Mouse (Mus musculus) liver, postnatal 0 days (tissue): ENCODE data around the gene H1foo. TPM values are rescaled to one million over a fixed set of nuclear protein-coding genes. Genes with fewer than 3 reads are reported as not detected.

ENCODE experiments used
- ATAC-seq: fragments of 200-750 bp; cut with Nextera tagmentation; 2 replicates; pipeline ENCODE4 v1.8.0; 2017; ENCODE audit warnings: mild to moderate bottlenecking, moderate library complexity
- DNase-seq: peaks from one replicate; pipeline ENCODE4 v3.0.0-alpha.2; 2016
- H3K27ac ChIP-seq: fragments of 300-500 bp; sonication (generic); 2 replicates; pipeline ENCODE4 v1.5.1; 2014; ENCODE audit warnings: antibody characterized with exemption, moderate library complexity, mild to moderate bottlenecking, low read depth
- H3K27me3 ChIP-seq: fragments of 300-500 bp; sonication (generic); 2 replicates; pipeline ENCODE4 v1.6.1; 2014; ENCODE audit warnings: low read length, control low read depth, mixed read lengths; ENCODE audit not compliant: insufficient read depth
- H3K36me3 ChIP-seq: fragments of 300-500 bp; sonication (generic); replicated peaks from 2 replicates; pipeline ENCODE4 v1.6.1; 2014; ENCODE audit warnings: mild to moderate bottlenecking, control low read depth, low read length, moderate library complexity, mixed read lengths; ENCODE audit not compliant: insufficient read depth
- H3K4me1 ChIP-seq: fragments of 300-500 bp; sonication (generic); 2 replicates; pipeline ENCODE4 v1.6.1; 2014; ENCODE audit warnings: antibody characterized with exemption, mild to moderate bottlenecking, control low read depth; ENCODE audit not compliant: insufficient read depth
- H3K4me2 ChIP-seq: fragments of 300-500 bp; sonication (generic); 2 replicates; pipeline ENCODE4 v1.6.1; 2014; ENCODE audit warnings: low read depth, mild to moderate bottlenecking, low read length, moderate library complexity, mixed read lengths
- H3K4me3 ChIP-seq: fragments of 300-500 bp; sonication (generic); 2 replicates; pipeline ENCODE4 v1.5.1; 2014; ENCODE audit warnings: low read depth, low read length
- H3K9ac ChIP-seq: fragments of 300-500 bp; sonication (generic); replicated peaks from 2 replicates; pipeline ENCODE4 v1.6.1; 2014; ENCODE audit warnings: mild to moderate bottlenecking, moderate library complexity
- H3K9me3 ChIP-seq: fragments of 300-500 bp; sonication (generic); 2 replicates; pipeline ENCODE4 v1.6.1; 2016; ENCODE audit warnings: mild to moderate bottlenecking, control low read depth, low read length, mixed read lengths
- CTCF ChIP-seq: sonication (generic); IDR thresholded peaks from 2 replicates; pipeline ENCODE4 v1.5.1; 2016; ENCODE audit warnings: antibody characterized with exemption, low read depth
- EP300 ChIP-seq: IDR thresholded peaks from 2 replicates; pipeline ENCODE4 v1.6.1; 2016; ENCODE audit warnings: antibody characterized with exemption, low read depth, mild to moderate bottlenecking
- WGBS: fragments of 180-500 bp; shearing (Covaris S2); extraction: QIAGEN DNeasy Blood & Tissue Kit; methylation state at CpG from one replicate; pipeline ENCODE4 v1.1.7; 2014; ENCODE audit not compliant: insufficient replicate concordance; 5-methylcytosine and 5-hydroxymethylcytosine counted together
- polyA plus RNA-seq: library from polyadenylated mRNA; unstranded; fragments of >200 nt; fragmentation: Nextera tagmentation; extraction: Ambion mirVana; gene quantifications from 2 replicates; pipeline ENCODE4 v1.2.1, GENCODE M21; 2015

Gene H1foo
- polyA plus RNA-seq, 1 experiment from 2014 or later = not detected

- Histone ChIP-seq H3K4me2 (no peak overlapping the region), H3K4me1 (peaks cover 10% of the 10 kb centered on the region), H3K9me3 (no peaks in the 10 kb centered on the region), H3K9ac (no peak overlapping the region), H3K27ac (no peak overlapping the region), H3K27me3 (no peaks in the 10 kb centered on the region), H3K36me3 (no peaks in the 10 kb centered on the region), H3K4me3 (no peak overlapping the region)
- TF ChIP-seq EP300 = no peak
- TF ChIP-seq CTCF = no peak
- 50% methylated on average over 9 of the region's 9 CpGs for WGBS
- DNase-seq (no peak), ATAC-seq (no peak)
Observed at GRCm38 (mm10) chr6:115943498-115944427, 975 bp upstream of the H1foo start.

GRCm38 (mm10) chr6:115945633-115946032 lies 895 bp downstream of the H1foo start:
- Histone ChIP-seq H3K4me2 (no peak overlapping the region), H3K4me1 (peaks cover 9% of the 10 kb centered on the region), H3K36me3 (no peaks in the 10 kb centered on the region), H3K9ac (no peak overlapping the region), H3K27me3 (no peaks in the 10 kb centered on the region), H3K27ac (no peak overlapping the region), H3K9me3 (no peaks in the 10 kb centered on the region), H3K4me3 (no peak overlapping the region)
- WGBS = 42% methylated on average over 8 of the region's 8 CpGs
- TF ChIP-seq CTCF (no peak), EP300 (no peak)
- ATAC-seq = no peak
- no peak for DNase-seq

- TF ChIP-seq CTCF = no peak
- no peak overlapping the region for H3K27ac ChIP-seq
- WGBS = 19% methylated on average over 6 of the region's 6 CpGs
Observed at GRCm38 (mm10) chr6:115946389-115946788, 1.7 kb downstream of the H1foo start.

GRCm38 (mm10) chr6:115954506-115955074 lies 9.9 kb downstream of the H1foo start:
- no peak overlapping the region for H3K4me2 ChIP-seq
- 83% methylated on average over 9 of the region's 9 CpGs for WGBS
- H3K36me3 ChIP-seq = no peaks in the 10 kb centered on the region
- H3K9me3 ChIP-seq = no peaks in the 10 kb centered on the region
- ATAC-seq = no peak
- no peak for DNase-seq
- no peak overlapping the region for H3K27ac ChIP-seq
- TF ChIP-seq CTCF (no peak), EP300 (no peak)
- H3K9ac ChIP-seq = no peak overlapping the region
- H3K4me1 ChIP-seq = peaks cover 5% of the 10 kb centered on the region
- H3K27me3 ChIP-seq = no peaks in the 10 kb centered on the region
- no peak overlapping the region for H3K4me3 ChIP-seq

More at GRCm38 (mm10) chr6:115946389-115946788, 1.7 kb downstream of the H1foo start:
- ATAC-seq (no peak), DNase-seq (no peak)
- Histone ChIP-seq H3K36me3 (no peaks in the 10 kb centered on the region), H3K9ac (no peak overlapping the region), H3K4me2 (no peak overlapping the region), H3K4me1 (peaks cover 2% of the 10 kb centered on the region; the same call in 1 of the 2 replicates), H3K27me3 (no peaks in the 10 kb centered on the region), H3K9me3 (no peaks in the 10 kb centered on the region), H3K4me3 (no peak overlapping the region)

DNA sequence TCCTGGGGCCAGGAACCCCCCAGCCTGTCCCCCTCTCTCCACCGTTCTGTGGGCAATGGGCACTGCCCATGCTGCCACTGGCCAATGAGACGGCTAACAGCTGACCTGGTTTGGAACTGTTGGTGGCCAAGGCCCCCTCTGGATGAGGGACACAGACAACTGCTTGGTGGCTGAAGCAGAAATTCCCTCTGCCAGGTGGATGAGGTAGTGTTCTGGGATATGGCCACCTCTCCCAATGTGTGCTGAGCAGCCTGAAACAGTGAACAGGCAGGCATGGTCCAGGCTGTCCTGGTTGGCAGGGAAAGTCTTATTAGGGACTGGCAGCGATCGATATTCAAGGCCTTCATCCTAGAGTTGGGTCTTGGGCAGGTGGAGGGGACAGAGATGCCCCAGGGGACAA lies 10.4 kb downstream of the H1foo start:
- Histone ChIP-seq H3K27me3 (no peaks in the 10 kb centered on the region), H3K4me2 (no peak overlapping the region), H3K27ac (no peak overlapping the region), H3K9me3 (no peaks in the 10 kb centered on the region), H3K36me3 (no peaks in the 10 kb centered on the region), H3K4me3 (no peak overlapping the region), H3K4me1 (peaks cover 5% of the 10 kb centered on the region), H3K9ac (no peak overlapping the region)
- TF ChIP-seq CTCF (no peak), EP300 (no peak)
- DNase-seq (no peak), ATAC-seq (no peak)
- WGBS = 86% methylated on average over 4 of the region's 4 CpGs

DNA sequence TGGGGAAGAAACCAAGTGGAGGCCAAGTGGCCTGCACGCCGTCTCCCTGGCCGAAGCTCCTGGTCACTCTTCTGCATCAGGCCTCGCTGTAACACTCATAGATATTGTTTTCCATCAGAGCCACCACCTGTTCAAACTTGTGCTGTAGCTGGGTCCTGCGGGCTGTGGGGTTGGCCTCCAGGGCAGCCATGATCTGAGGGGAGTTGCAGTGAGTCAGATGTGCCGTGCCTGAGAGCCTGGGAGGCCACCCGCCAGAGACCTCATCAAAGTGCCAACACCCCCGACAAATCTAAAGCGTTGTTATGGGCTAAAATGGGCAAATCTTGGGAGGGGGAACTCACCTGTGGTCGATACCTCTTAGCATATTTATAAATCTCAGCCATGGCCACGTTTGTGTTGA lies 10.9 kb downstream of the H1foo start:
- no peaks in the 10 kb centered on the region for H3K9me3 ChIP-seq
- TF ChIP-seq EP300 (no peak), CTCF (no peak)
- ATAC-seq = no peak
- 83% methylated on average over 11 of the region's 11 CpGs for WGBS
- H3K27ac ChIP-seq = no peak overlapping the region
- H3K4me2 ChIP-seq = no peak overlapping the region
- H3K36me3 ChIP-seq = no peaks in the 10 kb centered on the region
- DNase-seq = no peak
- H3K4me1 ChIP-seq = peaks cover 5% of the 10 kb centered on the region
- H3K4me3 ChIP-seq = no peak overlapping the region
- H3K27me3 ChIP-seq = no peaks in the 10 kb centered on the region
- H3K9ac ChIP-seq = no peak overlapping the region
